Mouse (Mus musculus): ENCODE results near the gene Pik3ca. TPM values are rescaled to one million over a fixed set of nuclear protein-coding genes. Genes with fewer than 3 reads are reported as not detected.
"Not testable (repeated sequence)": the region's sequence is repeated elsewhere in the genome, so short reads cannot be mapped to it uniquely, and the experiment has no call there.

The Pik3ca gene
- polyA plus RNA-seq, 1 experiment from 2014 or later = 14.2 TPM

DNA sequence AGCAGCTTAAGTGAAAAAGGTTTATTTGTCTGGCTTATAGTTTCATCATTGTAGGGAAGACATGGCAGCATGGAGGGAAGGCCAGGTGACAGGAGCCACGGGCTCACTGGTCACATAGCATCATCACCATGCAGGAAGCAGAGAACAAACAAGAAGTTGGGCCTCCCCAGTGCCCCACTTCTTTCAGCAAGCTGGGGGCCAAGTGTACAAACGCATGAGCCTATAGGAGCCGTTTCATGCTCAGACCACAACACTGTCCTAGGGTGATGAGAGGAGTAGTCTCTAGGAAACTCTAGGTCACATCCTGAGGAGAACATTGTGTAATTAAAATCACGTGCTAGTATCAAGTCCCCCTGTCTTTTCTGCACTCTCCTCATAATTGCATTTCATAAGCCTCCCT lies 30.2 kb downstream of the Pik3ca start:
- no peak overlapping the region for H3K9ac ChIP-seq (ENCODE audit: low read length)
- no peak for DNase-seq (ENCODE audit: low spot score)
- no peak overlapping the region for H3K4me2 ChIP-seq (ENCODE audit: low read depth, low read length, severe bottlenecking)
- no peak for ATAC-seq (replicated peaks; ENCODE audit: low FRiP score)
- WGBS = 84% methylated on average over 4 of the region's 4 CpGs
- H3K36me3 ChIP-seq (ENCODE audit: control insufficient read depth, insufficient read depth, low read length) = no peaks in the 10 kb centered on the region
- peaks cover 3% of the 10 kb centered on the region; the same call in 1 of the 2 replicates for H3K9me3 ChIP-seq (ENCODE audit: control insufficient read depth, low read length)
- no peak overlapping the region for H3K27ac ChIP-seq (ENCODE audit: low read depth, low read length)
- no peaks in the 10 kb centered on the region for H3K4me1 ChIP-seq (replicated peaks; ENCODE audit: control insufficient read depth, insufficient read depth, low read length)
- H3K4me3 ChIP-seq (ENCODE audit: low read depth, low read length) = no peak overlapping the region
- no peaks in the 10 kb centered on the region for H3K27me3 ChIP-seq (ENCODE audit: control insufficient read depth, insufficient read depth, low read length)

- no peak for DNase-seq (ENCODE audit: low spot score)
- H3K4me3 ChIP-seq (ENCODE audit: low read depth, low read length) = no peak overlapping the region
- H3K27me3 ChIP-seq (ENCODE audit: control insufficient read depth, insufficient read depth, low read length) = no peaks in the 10 kb centered on the region
- 94% methylated on average over 3 of the region's 3 CpGs for WGBS
- H3K4me2 ChIP-seq (ENCODE audit: low read depth, low read length, severe bottlenecking) = no peak overlapping the region
- H3K27ac ChIP-seq (ENCODE audit: low read depth, low read length) = no peak overlapping the region
- H3K9ac ChIP-seq (ENCODE audit: low read length) = no peak overlapping the region
- ATAC-seq (replicated peaks; ENCODE audit: low FRiP score) = no peak
- H3K4me1 ChIP-seq (replicated peaks; ENCODE audit: control insufficient read depth, insufficient read depth, low read length) = no peaks in the 10 kb centered on the region
- H3K9me3 ChIP-seq (ENCODE audit: control insufficient read depth, low read length) = peaks cover 3% of the 10 kb centered on the region; the same call in 1 of the 2 replicates
- no peaks in the 10 kb centered on the region for H3K36me3 ChIP-seq (ENCODE audit: control insufficient read depth, insufficient read depth, low read length)
Measured at GRCm38 (mm10) chr3:32428361-32428760, 30.9 kb downstream of the Pik3ca start.

DNA sequence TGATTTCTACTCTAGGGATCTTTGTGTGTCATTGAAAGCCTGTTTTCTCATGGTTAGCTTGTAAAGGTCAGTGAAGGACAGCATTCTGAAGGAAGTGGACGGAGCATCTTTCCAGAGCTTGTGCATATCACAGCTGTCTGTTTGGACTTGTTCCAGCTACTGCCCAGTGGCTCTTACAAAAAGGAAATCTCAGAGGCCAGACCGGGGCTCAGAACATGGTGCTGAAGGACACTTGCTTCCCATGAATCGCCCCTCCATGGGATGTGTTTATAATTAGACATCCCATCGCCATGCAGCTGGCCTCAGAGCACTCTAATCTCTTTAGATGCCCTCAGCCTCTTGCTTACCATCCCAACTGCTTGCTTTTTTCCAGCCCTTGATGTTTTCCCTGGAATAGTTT lies 31.4 kb downstream of the Pik3ca start:
- no peak overlapping the region for H3K27ac ChIP-seq (ENCODE audit: low read depth, low read length)
- no peaks in the 10 kb centered on the region for H3K27me3 ChIP-seq (ENCODE audit: control insufficient read depth, insufficient read depth, low read length)
- no peak overlapping the region for H3K9ac ChIP-seq (ENCODE audit: low read length)
- H3K9me3 ChIP-seq (ENCODE audit: control insufficient read depth, low read length) = peaks cover 3% of the 10 kb centered on the region; the same call in 1 of the 2 replicates
- DNase-seq (ENCODE audit: low spot score) = no peak
- H3K4me2 ChIP-seq (ENCODE audit: low read depth, low read length, severe bottlenecking) = no peak overlapping the region
- ATAC-seq (replicated peaks; ENCODE audit: low FRiP score) = no peak
- H3K36me3 ChIP-seq (ENCODE audit: control insufficient read depth, insufficient read depth, low read length) = no peaks in the 10 kb centered on the region
- H3K4me3 ChIP-seq (ENCODE audit: low read depth, low read length) = no peak overlapping the region
- no peaks in the 10 kb centered on the region for H3K4me1 ChIP-seq (replicated peaks; ENCODE audit: control insufficient read depth, insufficient read depth, low read length)
- 85% methylated on average over 4 of the region's 4 CpGs for WGBS

- not testable (repeated sequence) for H3K4me3 ChIP-seq (ENCODE audit: low read depth, low read length); H3K9ac ChIP-seq (ENCODE audit: low read length); H3K4me1 ChIP-seq (replicated peaks; ENCODE audit: control insufficient read depth, insufficient read depth, low read length); H3K27ac ChIP-seq (ENCODE audit: low read depth, low read length); H3K9me3 ChIP-seq (ENCODE audit: control insufficient read depth, low read length); DNase-seq (ENCODE audit: low spot score); H3K27me3 ChIP-seq (ENCODE audit: control insufficient read depth, insufficient read depth, low read length); H3K36me3 ChIP-seq (ENCODE audit: control insufficient read depth, insufficient read depth, low read length); ATAC-seq (replicated peaks; ENCODE audit: low FRiP score); H3K4me2 ChIP-seq (ENCODE audit: low read depth, low read length, severe bottlenecking)
Measured at GRCm38 (mm10) chr3:32429351-32429750, 31.9 kb downstream of the Pik3ca start.

DNA sequence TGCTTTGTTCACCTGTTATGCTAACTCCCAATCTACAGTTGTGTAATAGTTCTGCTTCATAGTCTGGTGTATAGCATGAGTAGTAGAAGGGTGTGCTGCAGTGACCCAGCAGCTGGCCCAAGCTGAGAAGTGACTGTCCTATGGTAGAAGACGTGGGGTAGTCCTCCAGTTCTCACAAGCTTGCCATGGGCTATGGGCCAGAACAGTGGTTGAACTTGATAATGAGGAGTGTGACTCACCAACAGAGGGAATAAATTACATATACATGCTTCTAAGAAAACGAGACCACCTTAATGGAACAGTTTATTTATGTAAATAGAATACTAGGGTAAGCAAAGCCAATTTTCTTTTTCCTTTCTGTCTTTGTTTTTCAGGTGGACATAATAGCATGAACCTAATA lies 32.9 kb downstream of the Pik3ca start:
- H3K27ac ChIP-seq (ENCODE audit: low read depth, low read length) = no peak overlapping the region
- H3K9ac ChIP-seq (ENCODE audit: low read length) = no peak overlapping the region
- H3K27me3 ChIP-seq (ENCODE audit: control insufficient read depth, insufficient read depth, low read length) = no peaks in the 10 kb centered on the region
- no peaks in the 10 kb centered on the region for H3K9me3 ChIP-seq (ENCODE audit: control insufficient read depth, low read length)
- no peak for ATAC-seq (replicated peaks; ENCODE audit: low FRiP score)
- no peak for DNase-seq (ENCODE audit: low spot score)
- H3K4me1 ChIP-seq (replicated peaks; ENCODE audit: control insufficient read depth, insufficient read depth, low read length) = no peaks in the 10 kb centered on the region
- WGBS = 86% methylated on average over 2 of the region's 2 CpGs
- no peak overlapping the region for H3K4me3 ChIP-seq (ENCODE audit: low read depth, low read length)
- no peak overlapping the region for H3K4me2 ChIP-seq (ENCODE audit: low read depth, low read length, severe bottlenecking)
- H3K36me3 ChIP-seq (ENCODE audit: control insufficient read depth, insufficient read depth, low read length) = no peaks in the 10 kb centered on the region

GRCm38 (mm10) chr3:32434016-32434415 lies 36.5 kb downstream of the Pik3ca start:
- no peak for DNase-seq (ENCODE audit: low spot score)
- Histone ChIP-seq H3K27ac (ENCODE audit: low read depth, low read length) (no peak overlapping the region), H3K4me1 (replicated peaks; ENCODE audit: control insufficient read depth, insufficient read depth, low read length) (no peaks in the 10 kb centered on the region), H3K4me2 (ENCODE audit: low read depth, low read length, severe bottlenecking) (no peak overlapping the region), H3K4me3 (ENCODE audit: low read depth, low read length) (no peak overlapping the region), H3K36me3 (ENCODE audit: control insufficient read depth, insufficient read depth, low read length) (no peaks in the 10 kb centered on the region; the same call in 1 of the 2 replicates), H3K9me3 (ENCODE audit: control insufficient read depth, low read length) (no peaks in the 10 kb centered on the region), H3K9ac (ENCODE audit: low read length) (no peak overlapping the region), H3K27me3 (ENCODE audit: control insufficient read depth, insufficient read depth, low read length) (no peaks in the 10 kb centered on the region)
- 84% methylated on average over 2 of the region's 2 CpGs for WGBS
- ATAC-seq (replicated peaks; ENCODE audit: low FRiP score) = no peak

DNA sequence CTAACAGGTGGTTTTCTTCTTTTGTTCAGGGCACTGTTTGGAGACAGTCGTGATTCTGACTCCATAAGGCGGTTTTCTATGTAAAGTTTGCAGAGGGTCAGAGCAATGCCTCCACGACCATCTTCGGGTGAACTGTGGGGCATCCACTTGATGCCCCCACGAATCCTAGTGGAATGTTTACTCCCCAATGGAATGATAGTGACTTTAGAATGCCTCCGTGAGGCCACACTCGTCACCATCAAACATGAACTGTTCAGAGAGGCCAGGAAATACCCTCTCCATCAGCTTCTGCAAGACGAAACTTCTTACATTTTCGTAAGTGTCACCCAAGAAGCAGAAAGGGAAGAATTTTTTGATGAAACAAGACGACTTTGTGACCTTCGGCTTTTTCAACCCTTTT lies 38.6 kb downstream of the Pik3ca start:
- ATAC-seq (replicated peaks; ENCODE audit: low FRiP score) (no peak), DNase-seq (ENCODE audit: low spot score) (no peak)
- H3K4me3 ChIP-seq (ENCODE audit: low read depth, low read length) = no peak overlapping the region
- peaks cover 5% of the 10 kb centered on the region; the same call in 1 of the 2 replicates for H3K36me3 ChIP-seq (ENCODE audit: control insufficient read depth, insufficient read depth, low read length)
- 93% methylated on average over 11 of the region's 11 CpGs for WGBS
- no peak overlapping the region for H3K4me2 ChIP-seq (ENCODE audit: low read depth, low read length, severe bottlenecking)
- no peak overlapping the region for H3K27ac ChIP-seq (ENCODE audit: low read depth, low read length)
- H3K9ac ChIP-seq (ENCODE audit: low read length) = no peak overlapping the region
- H3K27me3 ChIP-seq (ENCODE audit: control insufficient read depth, insufficient read depth, low read length) = no peaks in the 10 kb centered on the region
- no peaks in the 10 kb centered on the region for H3K4me1 ChIP-seq (replicated peaks; ENCODE audit: control insufficient read depth, insufficient read depth, low read length)
- no peaks in the 10 kb centered on the region for H3K9me3 ChIP-seq (ENCODE audit: control insufficient read depth, low read length)

GRCm38 (mm10) chr3:32437297-32437696 lies 39.8 kb downstream of the Pik3ca start:
- Histone ChIP-seq H3K4me3 (ENCODE audit: low read depth, low read length) (no peak overlapping the region), H3K4me2 (ENCODE audit: low read depth, low read length, severe bottlenecking) (no peak overlapping the region), H3K9ac (ENCODE audit: low read length) (no peak overlapping the region), H3K27ac (ENCODE audit: low read depth, low read length) (no peak overlapping the region), H3K4me1 (replicated peaks; ENCODE audit: control insufficient read depth, insufficient read depth, low read length) (no peaks in the 10 kb centered on the region), H3K27me3 (ENCODE audit: control insufficient read depth, insufficient read depth, low read length) (no peaks in the 10 kb centered on the region), H3K9me3 (ENCODE audit: control insufficient read depth, low read length) (no peaks in the 10 kb centered on the region), H3K36me3 (ENCODE audit: control insufficient read depth, insufficient read depth, low read length) (peaks cover 10% of the 10 kb centered on the region; the same call in 1 of the 2 replicates)
- ATAC-seq (replicated peaks; ENCODE audit: low FRiP score) (no peak), DNase-seq (ENCODE audit: low spot score) (no peak)
- WGBS = 91% methylated on average over 6 of the region's 6 CpGs

DNA sequence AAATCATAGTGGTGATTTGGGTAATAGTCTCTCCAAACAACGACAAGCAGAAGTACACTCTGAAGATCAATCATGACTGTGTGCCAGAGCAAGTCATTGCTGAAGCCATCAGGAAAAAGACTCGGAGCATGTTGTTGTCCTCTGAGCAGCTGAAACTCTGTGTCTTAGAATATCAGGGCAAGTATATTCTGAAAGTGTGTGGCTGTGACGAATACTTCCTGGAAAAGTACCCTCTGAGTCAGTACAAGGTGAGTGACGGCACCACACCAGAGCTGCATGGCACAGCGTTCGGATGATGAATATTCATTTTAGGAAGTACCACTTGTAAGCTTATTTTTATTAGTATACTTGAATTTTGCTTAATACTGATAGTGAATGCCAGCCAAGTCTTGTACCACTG lies 40.3 kb downstream of the Pik3ca start:
- no peaks in the 10 kb centered on the region for H3K27me3 ChIP-seq (ENCODE audit: control insufficient read depth, insufficient read depth, low read length)
- H3K4me3 ChIP-seq (ENCODE audit: low read depth, low read length) = no peak overlapping the region
- H3K9me3 ChIP-seq (ENCODE audit: control insufficient read depth, low read length) = no peaks in the 10 kb centered on the region
- no peak overlapping the region for H3K4me2 ChIP-seq (ENCODE audit: low read depth, low read length, severe bottlenecking)
- no peak overlapping the region for H3K9ac ChIP-seq (ENCODE audit: low read length)
- H3K27ac ChIP-seq (ENCODE audit: low read depth, low read length) = no peak overlapping the region
- WGBS = 93% methylated on average over 6 of the region's 6 CpGs
- no peak for DNase-seq (ENCODE audit: low spot score)
- peaks cover 10% of the 10 kb centered on the region; the same call in 1 of the 2 replicates for H3K36me3 ChIP-seq (ENCODE audit: control insufficient read depth, insufficient read depth, low read length)
- ATAC-seq (replicated peaks; ENCODE audit: low FRiP score) = no peak
- H3K4me1 ChIP-seq (replicated peaks; ENCODE audit: control insufficient read depth, insufficient read depth, low read length) = no peaks in the 10 kb centered on the region

All from forebrain, embryonic 11.5 days (tissue).